28 mouse cellular contexts compared by ENCODE assay signal in the genomic region with DNA sequence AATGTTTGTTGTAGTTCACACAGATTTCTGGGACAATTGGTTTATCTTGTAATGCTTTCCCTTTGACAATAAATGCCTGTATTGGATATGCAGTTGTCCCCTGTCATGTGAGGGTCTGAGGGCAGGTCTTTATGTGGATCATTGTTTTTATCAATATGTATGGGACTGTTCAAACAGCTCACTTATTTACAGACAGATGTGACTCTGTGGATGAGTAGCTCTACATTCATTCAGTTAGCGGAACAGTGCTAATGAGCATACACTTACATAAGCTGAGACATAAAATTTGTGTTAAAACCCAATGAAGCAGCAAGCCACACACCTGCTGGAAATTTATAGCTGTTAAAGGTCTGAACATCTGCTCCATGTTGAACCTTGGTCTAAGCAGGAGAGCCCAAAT. TPM values are rescaled to one million over a fixed set of nuclear protein-coding genes. Genes with fewer than 3 reads are reported as not detected.
"Had no signal": no experiment of that assay in that cellular context is flagged by ENCODE, and none has a peak within 500 bp of the region (broad histone marks: within the 10 kb centered on the region; RNA-seq: fewer than 3 reads in every experiment).

No protein-coding gene starts in this region.

- H3K9ac ChIP-seq: embryonic facial prominence, embryonic 12.5 days; embryonic facial prominence, embryonic 13.5 days; embryonic facial prominence, embryonic 15.5 days; forebrain, embryonic 12.5 days; forebrain, embryonic 13.5 days; forebrain, embryonic 15.5 days; forebrain, postnatal 0 days had no signal

- H3K4me3 ChIP-seq: embryonic facial prominence, embryonic 10.5 days; embryonic facial prominence, embryonic 12.5 days; embryonic facial prominence, embryonic 13.5 days; embryonic facial prominence, embryonic 15.5 days; erythroblast, embryonic 14.5 days; forebrain, embryonic 10.5 days; forebrain, embryonic 12.5 days; forebrain, embryonic 13.5 days; forebrain, embryonic 15.5 days; gastrocnemius, adult 2 months; heart, adult 2 months had no signal

- ATAC-seq: forebrain, embryonic 13.5 days; forebrain, embryonic 14.5 days; forebrain, embryonic 15.5 days; forebrain, embryonic 16.5 days; forebrain, postnatal 0 days had no signal

- H3K9me3 ChIP-seq: embryonic facial prominence, embryonic 10.5 days; embryonic facial prominence, embryonic 12.5 days; embryonic facial prominence, embryonic 13.5 days; embryonic facial prominence, embryonic 15.5 days; forebrain, embryonic 10.5 days; forebrain, embryonic 12.5 days; forebrain, embryonic 13.5 days; forebrain, embryonic 15.5 days had no signal

- H3K4me1 ChIP-seq: embryonic facial prominence, embryonic 10.5 days; embryonic facial prominence, embryonic 12.5 days; embryonic facial prominence, embryonic 13.5 days; embryonic facial prominence, embryonic 15.5 days; forebrain, embryonic 10.5 days; forebrain, embryonic 12.5 days; forebrain, embryonic 13.5 days; forebrain, embryonic 15.5 days had no signal

- H3K36me3 ChIP-seq: embryonic facial prominence, embryonic 10.5 days; embryonic facial prominence, embryonic 12.5 days; embryonic facial prominence, embryonic 13.5 days; embryonic facial prominence, embryonic 15.5 days; forebrain, embryonic 10.5 days; forebrain, embryonic 12.5 days; forebrain, embryonic 15.5 days had no signal

- DNase-seq: cerebellum, adult 8-10 months; cerebellum, adult 9-10 months; cerebellum, adult 9-11 months; cerebellum, postnatal 10 days; cerebellum, postnatal 14 days; cerebellum, postnatal 25 days; cerebellum, postnatal 36 days; embryo, embryonic 11 days; forebrain, postnatal 0 days; gastrocnemius, adult 2 months; gastrocnemius, postnatal 10 days; gastrocnemius, postnatal 14 days; gastrocnemius, postnatal 25 days; gastrocnemius, postnatal 36 days; heart, adult 11 months; heart, adult 18-20 months; heart, adult 2 months had no signal

- H3K27ac ChIP-seq: embryonic facial prominence, embryonic 10.5 days; embryonic facial prominence, embryonic 12.5 days; embryonic facial prominence, embryonic 13.5 days; embryonic facial prominence, embryonic 15.5 days; forebrain, embryonic 10.5 days; forebrain, embryonic 12.5 days; forebrain, embryonic 13.5 days; forebrain, embryonic 15.5 days; gastrocnemius, adult 2 months; heart, adult 2 months had no signal

- H3K27me3 ChIP-seq: embryonic facial prominence, embryonic 12.5 days; embryonic facial prominence, embryonic 13.5 days; embryonic facial prominence, embryonic 15.5 days; forebrain, embryonic 12.5 days; forebrain, embryonic 13.5 days; forebrain, embryonic 15.5 days had no signal

- H3K4me2 ChIP-seq: embryonic facial prominence, embryonic 12.5 days; embryonic facial prominence, embryonic 13.5 days; embryonic facial prominence, embryonic 15.5 days; forebrain, embryonic 12.5 days; forebrain, embryonic 13.5 days; forebrain, embryonic 15.5 days had no signal

RNA-seq across cellular contexts. Expression of gene Pdzph1, which starts 34.1 kb away (rescaled TPM):
- polyA plus RNA-seq: embryonic facial prominence, embryonic 13.5 days; embryonic facial prominence, embryonic 15.5 days; erythroblast, embryonic 14.5 days; heart, adult 2 months had no signal
